Mouse (Mus musculus) lung, embryonic 16.5 days (tissue): ENCODE data around the gene Smg6. TPM values are rescaled to one million over a fixed set of nuclear protein-coding genes. Genes with fewer than 3 reads are reported as not detected.

ENCODE experiments used
- ATAC-seq: fragments of 200-750 bp; cut with Nextera tagmentation; 2 replicates; pipeline ENCODE4 v1.8.0; 2017; ENCODE audit warnings: low read depth, mild to moderate bottlenecking, moderate library complexity
- H3K27ac ChIP-seq: fragments of 300-500 bp; sonication (generic); 2 replicates; pipeline ENCODE4 v1.5.1; 2014; ENCODE audit warnings: mild to moderate bottlenecking, control low read depth, low read length
- H3K27me3 ChIP-seq: fragments of 300-500 bp; sonication (generic); 2 replicates; pipeline ENCODE4 v1.6.1; 2014; ENCODE audit warnings: low read depth, low read length, mixed read lengths; ENCODE audit not compliant: control insufficient read depth, insufficient read depth
- H3K36me3 ChIP-seq: fragments of 300-500 bp; sonication (generic); 2 replicates; pipeline ENCODE4 v1.6.1; 2014; ENCODE audit warnings: low read length; ENCODE audit not compliant: control insufficient read depth, insufficient read depth
- H3K4me1 ChIP-seq: fragments of 300-500 bp; sonication (generic); replicated peaks from 2 replicates; pipeline ENCODE4 v1.6.1; 2014; ENCODE audit warnings: low read length, mixed read lengths; ENCODE audit not compliant: control insufficient read depth, insufficient read depth
- H3K4me2 ChIP-seq: fragments of 300-500 bp; sonication (generic); 2 replicates; pipeline ENCODE4 v1.6.1; 2014; ENCODE audit warnings: low read depth, low read length, control low read depth
- H3K4me3 ChIP-seq: fragments of 300-500 bp; sonication (generic); 2 replicates; pipeline ENCODE4 v1.5.1; 2014; ENCODE audit warnings: mild to moderate bottlenecking, low read length, control low read depth
- H3K9ac ChIP-seq: fragments of 300-500 bp; sonication (generic); 2 replicates; pipeline ENCODE4 v1.6.1; 2014; ENCODE audit warnings: low read length, control low read depth
- H3K9me3 ChIP-seq: fragments of 300-500 bp; sonication (generic); 2 replicates; pipeline ENCODE4 v1.6.1; 2016; ENCODE audit warnings: low read length; ENCODE audit not compliant: control insufficient read depth
- WGBS: fragments of 180-500 bp; shearing (Covaris S2); extraction: QIAGEN DNeasy Blood & Tissue Kit; methylation state at CpG from one replicate; pipeline ENCODE4 v1.1.7; 2014; 5-methylcytosine and 5-hydroxymethylcytosine counted together
- polyA plus RNA-seq: library from polyadenylated mRNA; unstranded; fragments of >200 nt; fragmentation: Nextera tagmentation; extraction: Ambion mirVana; gene quantifications from 2 replicates; pipeline ENCODE4 v1.2.1, GENCODE M21; 2015

The Smg6 gene
- polyA plus RNA-seq, 1 experiment from 2014 or later = 17.0 TPM

GRCm38 (mm10) chr11:75200935-75201334 is 275.3 kb downstream of the Smg6 start:
- peaks cover 11% of the 10 kb centered on the region for H3K4me1 ChIP-seq
- ATAC-seq = 0 out of 2 replicates have a peak, but pooled peaks have one; percentile 20
- WGBS = 78% methylated on average over 12 of the region's 12 CpGs

GRCm38 (mm10) chr11:75201721-75202120 is 276.1 kb downstream of the Smg6 start:
- Histone ChIP-seq H3K4me3 (no peak overlapping the region), H3K27ac (no peak overlapping the region), H3K4me2 (no peak overlapping the region), H3K36me3 (no peaks in the 10 kb centered on the region), H3K9ac (no peak overlapping the region), H3K4me1 (peaks cover 11% of the 10 kb centered on the region), H3K9me3 (no peaks in the 10 kb centered on the region), H3K27me3 (peaks cover under 1% of the 10 kb centered on the region; the same call in 1 of the 2 replicates)
- WGBS = 34% methylated on average over 8 of the region's 8 CpGs
- ATAC-seq = 0 out of 2 replicates have a peak, but pooled peaks have one; percentile 21

More at GRCm38 (mm10) chr11:75200935-75201334, 275.3 kb downstream of the Smg6 start:
- H3K9me3 ChIP-seq = no peaks in the 10 kb centered on the region
- peaks cover 8% of the 10 kb centered on the region; the same call in 1 of the 2 replicates for H3K27me3 ChIP-seq
- H3K36me3 ChIP-seq = no peaks in the 10 kb centered on the region
- no peak overlapping the region for H3K4me2 ChIP-seq
- H3K27ac ChIP-seq = no peak overlapping the region
- no peak overlapping the region for H3K9ac ChIP-seq
- H3K4me3 ChIP-seq = no peak overlapping the region

DNA sequence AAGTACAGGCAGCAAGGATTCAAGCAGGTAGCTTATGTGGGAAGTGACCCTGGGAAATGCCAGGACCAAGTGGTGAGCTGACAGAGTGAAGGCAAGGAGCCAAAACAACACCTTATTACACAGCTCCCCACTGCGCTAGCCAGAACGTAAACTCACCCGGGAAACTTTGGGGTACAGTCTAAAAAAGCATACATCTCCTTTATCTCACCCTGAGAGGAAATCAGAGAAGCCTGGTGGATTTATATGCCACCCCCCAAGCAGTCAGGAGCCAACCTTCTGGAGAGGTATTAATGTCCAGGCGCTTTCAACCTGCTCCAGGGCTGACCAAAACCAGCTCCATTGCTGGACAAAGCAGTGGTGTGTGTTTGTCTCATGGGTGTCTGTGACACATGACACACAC is 278.3 kb downstream of the Smg6 start:
- H3K4me2 ChIP-seq = no peak overlapping the region
- no peak for ATAC-seq
- H3K4me1 ChIP-seq = peaks cover 11% of the 10 kb centered on the region
- no peak overlapping the region for H3K4me3 ChIP-seq
- H3K9me3 ChIP-seq = no peaks in the 10 kb centered on the region
- H3K27ac ChIP-seq = no peak overlapping the region
- 74% methylated on average over 4 of the region's 4 CpGs for WGBS
- H3K36me3 ChIP-seq = no peaks in the 10 kb centered on the region
- H3K27me3 ChIP-seq = no peaks in the 10 kb centered on the region; the same call in 1 of the 2 replicates
- H3K9ac ChIP-seq = no peak overlapping the region

GRCm38 (mm10) chr11:75204472-75204871 is 278.8 kb downstream of the Smg6 start:
- no peak overlapping the region for H3K9ac ChIP-seq

DNA sequence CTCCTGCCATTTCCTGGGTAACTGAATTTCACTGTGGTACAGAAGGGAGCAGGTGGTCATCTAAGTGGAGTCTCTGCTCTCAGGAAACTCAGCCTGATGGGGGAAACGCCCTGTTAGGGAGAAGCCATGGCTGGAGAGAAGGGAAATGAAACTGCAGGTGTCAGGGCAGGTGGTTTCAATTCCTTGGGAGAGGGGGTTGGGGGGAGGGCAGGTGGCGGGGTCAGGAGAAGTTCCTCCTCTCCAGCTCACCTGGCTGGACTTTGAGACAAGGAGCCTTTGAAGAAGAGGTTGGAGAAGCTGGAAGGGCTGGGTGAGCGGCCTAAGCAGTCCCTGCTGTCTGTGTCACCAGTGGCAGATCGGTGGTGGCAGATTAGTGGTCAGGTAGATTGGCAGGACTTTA is 280.7 kb downstream of the Smg6 start:
- peaks cover 9% of the 10 kb centered on the region for H3K4me1 ChIP-seq
- no peak overlapping the region for H3K27ac ChIP-seq
- no peaks in the 10 kb centered on the region for H3K27me3 ChIP-seq
- no peaks in the 10 kb centered on the region for H3K36me3 ChIP-seq
- H3K4me2 ChIP-seq = no peak overlapping the region
- H3K9ac ChIP-seq = no peak overlapping the region
- 62% methylated on average over 4 of the region's 4 CpGs for WGBS
- no peak for ATAC-seq
- H3K4me3 ChIP-seq = no peak overlapping the region
- H3K9me3 ChIP-seq = no peaks in the 10 kb centered on the region

More at GRCm38 (mm10) chr11:75204472-75204871, 278.8 kb downstream of the Smg6 start:
- 55% methylated on average over 9 of the region's 9 CpGs for WGBS
- H3K27me3 ChIP-seq = no peaks in the 10 kb centered on the region; the same call in 1 of the 2 replicates
- H3K27ac ChIP-seq = no peak overlapping the region
- ATAC-seq = no peak
- H3K4me1 ChIP-seq = peaks cover 11% of the 10 kb centered on the region
- H3K4me2 ChIP-seq = no peak overlapping the region
- H3K36me3 ChIP-seq = no peaks in the 10 kb centered on the region
- H3K4me3 ChIP-seq = no peak overlapping the region
- no peaks in the 10 kb centered on the region for H3K9me3 ChIP-seq

DNA sequence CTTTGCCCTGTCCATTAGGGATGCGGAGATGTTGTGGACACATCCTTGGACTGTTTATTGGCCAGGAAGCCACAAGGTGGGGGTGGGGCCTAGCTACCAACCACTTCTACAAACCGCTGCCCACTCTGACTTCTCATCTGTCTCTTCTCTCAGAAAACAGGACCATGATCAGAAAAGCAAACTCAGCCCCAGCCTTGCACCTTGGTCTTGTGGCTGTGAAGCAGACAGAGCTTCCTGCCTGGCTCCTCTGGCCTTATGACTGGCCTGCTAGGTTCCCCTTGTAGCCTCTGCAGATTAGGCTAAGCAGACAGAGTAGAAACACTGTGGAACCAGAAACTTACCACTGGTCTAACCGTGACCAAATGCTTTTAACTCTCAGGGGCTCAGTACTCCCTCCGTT is 283.7 kb downstream of the Smg6 start:
- 70% methylated on average over 4 of the region's 4 CpGs for WGBS
- no peaks in the 10 kb centered on the region for H3K27me3 ChIP-seq
- H3K9me3 ChIP-seq = no peaks in the 10 kb centered on the region
- no peak overlapping the region for H3K27ac ChIP-seq
- ATAC-seq = no peak
- H3K9ac ChIP-seq = no peak overlapping the region
- no peak overlapping the region for H3K4me2 ChIP-seq
- H3K4me1 ChIP-seq = peaks cover 17% of the 10 kb centered on the region
- H3K36me3 ChIP-seq = no peaks in the 10 kb centered on the region
- no peak overlapping the region for H3K4me3 ChIP-seq

GRCm38 (mm10) chr11:75210093-75210492 is 284.5 kb downstream of the Smg6 start:
- H3K9ac ChIP-seq = no peak overlapping the region
- H3K27ac ChIP-seq = no peak overlapping the region

DNA sequence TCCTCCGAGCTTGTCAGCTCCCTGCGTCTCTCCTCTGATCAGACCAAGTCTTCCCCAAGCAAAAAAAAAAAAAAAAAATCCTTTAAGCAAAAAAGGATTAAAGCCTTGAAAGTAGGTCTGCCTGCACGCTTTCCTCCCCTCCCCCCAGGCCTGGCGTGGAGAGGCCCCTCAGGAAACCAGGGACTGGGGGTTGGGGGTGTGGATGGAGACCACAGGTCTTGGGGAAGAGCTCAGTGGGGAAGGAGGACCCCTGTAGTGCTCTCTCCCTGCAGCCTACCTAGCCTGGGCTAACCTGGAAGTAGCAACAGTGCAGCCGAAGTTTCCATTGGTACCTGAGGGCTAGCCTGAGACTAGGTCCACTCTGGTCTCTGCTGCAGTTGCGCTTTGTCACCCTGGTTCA is 285.1 kb downstream of the Smg6 start:
- no peaks in the 10 kb centered on the region for H3K9me3 ChIP-seq
- H3K27ac ChIP-seq = no peak overlapping the region
- no peak overlapping the region for H3K9ac ChIP-seq
- no peak overlapping the region for H3K4me3 ChIP-seq
- no peak overlapping the region for H3K4me2 ChIP-seq
- 60% methylated on average over 6 of the region's 6 CpGs for WGBS
- no peak for ATAC-seq
- H3K36me3 ChIP-seq = no peaks in the 10 kb centered on the region
- H3K27me3 ChIP-seq = no peaks in the 10 kb centered on the region; the same call in none of the 2 replicates
- H3K4me1 ChIP-seq = peaks cover 18% of the 10 kb centered on the region

More at GRCm38 (mm10) chr11:75210093-75210492, 284.5 kb downstream of the Smg6 start:
- 81% methylated on average over 4 of the region's 4 CpGs for WGBS
- H3K36me3 ChIP-seq = no peaks in the 10 kb centered on the region
- no peaks in the 10 kb centered on the region; the same call in 1 of the 2 replicates for H3K27me3 ChIP-seq
- no peak for ATAC-seq
- no peak overlapping the region for H3K4me3 ChIP-seq
- no peaks in the 10 kb centered on the region for H3K9me3 ChIP-seq
- no peak overlapping the region for H3K4me2 ChIP-seq
- H3K4me1 ChIP-seq = peaks cover 18% of the 10 kb centered on the region

DNA sequence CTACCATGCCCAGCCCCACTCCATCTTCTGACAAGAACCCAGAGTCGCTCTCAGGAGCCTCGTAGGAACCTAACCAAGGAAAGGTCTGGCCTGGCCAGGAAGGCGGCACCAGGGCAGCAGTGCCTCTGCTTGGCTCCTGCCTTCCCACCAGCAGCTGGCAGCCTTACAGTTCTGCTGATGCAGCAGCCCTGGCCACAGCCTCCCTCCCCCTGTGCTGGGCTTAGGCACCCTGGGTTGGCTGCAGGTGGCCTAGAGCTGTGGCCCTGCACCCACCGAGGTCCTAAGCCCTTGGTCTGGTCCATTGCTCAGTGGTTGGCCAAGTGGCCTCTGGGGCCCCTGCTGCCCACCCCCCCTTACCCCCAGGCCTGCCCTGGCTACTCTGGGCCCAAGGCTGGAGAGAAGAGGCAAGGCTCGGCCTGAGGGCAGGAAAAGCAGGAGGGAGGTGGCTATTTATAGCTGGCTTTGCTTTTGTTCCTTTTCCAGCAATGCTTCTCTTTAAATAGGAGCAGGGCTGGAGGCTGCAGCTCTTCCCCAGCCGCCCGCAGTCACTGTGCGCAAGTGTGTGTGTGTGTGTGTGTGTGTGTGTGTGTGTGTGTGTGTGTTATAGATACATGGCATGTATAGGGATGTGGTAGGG is 286.5 kb downstream of the Smg6 start:
- no peaks in the 10 kb centered on the region for H3K9me3 ChIP-seq
- H3K4me3 ChIP-seq = no peak overlapping the region
- no peaks in the 10 kb centered on the region for H3K36me3 ChIP-seq
- H3K4me1 ChIP-seq = peaks cover 18% of the 10 kb centered on the region
- H3K4me2 ChIP-seq = no peak overlapping the region
- peak overlapping the region; percentile 55 for H3K27ac ChIP-seq
- H3K27me3 ChIP-seq = no peaks in the 10 kb centered on the region; the same call in none of the 2 replicates
- ATAC-seq = peak; percentile 53
- H3K9ac ChIP-seq = no peak overlapping the region
- WGBS = 60% methylated on average over 8 of the region's 8 CpGs
